Mouse (Mus musculus): Measurements from ENCODE around the gene Cdh12.

Gene Cdh12

GRCm38 (mm10) chr15:20711859-20712258 is 262.8 kb downstream of the Cdh12 start:
- no peak for DNase-seq

- no peak for DNase-seq
Observed at GRCm38 (mm10) chr15:20772289-20772688, 323.2 kb downstream of the Cdh12 start.

GRCm38 (mm10) chr15:20773423-20773822 is 324.4 kb downstream of the Cdh12 start:
- DNase-seq, result no peak

DNA sequence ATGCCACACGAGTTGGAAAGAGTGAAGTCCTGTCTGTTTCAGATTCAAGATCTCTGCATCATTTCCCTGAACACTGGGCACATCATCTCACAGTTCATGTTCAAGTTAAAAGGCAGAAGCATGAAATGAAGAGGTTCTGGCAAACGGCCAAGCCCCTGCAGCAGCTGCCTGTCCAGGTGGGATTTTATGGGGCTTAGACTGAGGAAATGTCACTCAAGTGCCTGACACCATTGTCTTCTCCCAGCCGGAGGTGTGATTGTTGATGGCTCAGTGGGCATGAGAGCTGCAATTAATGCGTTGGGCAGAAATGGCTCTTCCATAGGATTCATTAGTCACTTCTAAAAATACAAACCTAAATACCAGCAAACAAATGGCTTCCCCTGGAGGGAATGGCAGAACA is 347.9 kb downstream of the Cdh12 start:
- no peak for DNase-seq

- no peak for DNase-seq
Observed at GRCm38 (mm10) chr15:20798541-20798940, 349.5 kb downstream of the Cdh12 start.

DNA sequence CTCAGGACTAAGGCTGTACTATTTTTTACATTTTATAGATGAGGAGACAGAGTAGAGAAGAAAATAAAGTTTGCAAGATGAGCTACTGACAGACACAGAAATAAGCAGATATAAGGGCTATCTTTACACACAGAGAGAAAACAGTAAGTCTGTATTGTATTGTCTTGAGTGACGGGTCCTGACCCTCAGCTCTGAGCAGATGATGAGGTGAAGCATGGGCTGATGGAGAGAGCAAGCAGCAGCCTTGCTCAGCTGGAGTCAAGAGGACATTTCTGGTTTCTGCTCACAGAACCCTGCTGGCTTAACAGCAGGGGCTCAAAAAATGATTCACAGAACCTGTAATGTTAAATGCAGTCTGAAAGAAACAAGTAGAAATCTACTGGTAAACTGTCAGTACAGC is 386.8 kb downstream of the Cdh12 start:
- DNase-seq, result no peak

- DNase-seq, result no peak
Observed at GRCm38 (mm10) chr15:20836991-20837390, 387.9 kb downstream of the Cdh12 start.

GRCm38 (mm10) chr15:20841479-20841878 is 392.4 kb downstream of the Cdh12 start:
- DNase-seq, result no peak

DNA sequence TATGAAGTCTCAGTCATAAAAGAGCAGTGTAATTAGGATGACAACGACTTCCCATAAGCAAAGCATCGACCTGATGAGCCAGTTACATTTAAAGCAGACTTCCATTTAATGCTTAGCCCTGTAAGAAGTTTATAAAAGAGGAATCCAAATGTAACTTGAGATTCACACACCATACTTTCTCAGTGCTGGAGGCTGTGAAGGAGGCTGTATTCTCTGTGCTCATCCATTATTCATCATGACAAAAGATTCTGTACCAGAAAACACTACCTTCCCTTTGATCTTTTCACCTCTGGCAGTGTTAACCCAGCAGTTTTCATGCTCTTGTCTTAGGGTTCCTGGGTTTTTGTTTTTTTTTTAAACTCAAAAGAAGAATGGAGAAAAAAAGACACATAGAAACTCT is 414.0 kb downstream of the Cdh12 start:
- DNase-seq, result no peak

GRCm38 (mm10) chr15:20872518-20872917 is 423.5 kb downstream of the Cdh12 start:
- no peak for DNase-seq

GRCm38 (mm10) chr15:20876993-20877392 is 427.9 kb downstream of the Cdh12 start:
- DNase-seq, result no peak

- no peak for DNase-seq
Observed at GRCm38 (mm10) chr15:20893471-20893870, 444.4 kb downstream of the Cdh12 start.

DNA sequence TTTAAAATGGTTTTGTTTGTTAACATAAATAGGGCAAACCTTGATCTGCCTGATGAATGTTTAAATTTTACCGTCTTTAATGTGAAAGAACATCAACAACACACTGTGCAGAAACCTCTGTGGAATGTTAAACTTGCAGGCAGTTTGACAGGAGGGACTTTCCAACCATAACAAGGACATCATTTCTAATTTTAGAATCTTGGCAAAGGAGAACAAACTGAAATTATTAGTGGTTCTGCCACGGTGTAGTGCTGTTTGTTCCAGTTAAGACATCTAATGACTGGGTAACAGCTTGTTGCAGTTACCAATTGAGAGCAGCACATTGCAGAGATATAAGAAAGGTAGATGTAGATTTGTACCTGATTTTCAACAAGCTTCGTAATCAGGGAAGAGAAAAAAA is 453.5 kb downstream of the Cdh12 start:
- no peak for DNase-seq

DNA sequence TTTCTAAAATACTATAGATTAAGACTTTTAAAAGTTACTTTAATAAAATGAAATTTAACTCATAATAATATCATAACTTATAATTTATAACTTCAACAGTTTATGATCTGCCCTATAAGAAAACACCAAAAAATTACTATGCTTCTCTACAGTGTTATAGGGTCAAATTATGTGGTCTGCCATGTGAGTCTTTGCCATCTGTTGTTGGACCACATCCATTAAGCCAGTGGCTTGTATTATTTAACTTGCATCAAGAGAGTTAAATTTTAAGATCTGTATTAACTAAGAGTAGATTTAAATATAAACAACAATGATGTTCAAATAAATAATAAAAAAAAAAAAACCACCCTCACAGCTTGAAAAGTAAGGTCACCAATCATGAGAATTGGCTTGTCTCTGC is 479.2 kb downstream of the Cdh12 start:
- DNase-seq, result no peak

DNA sequence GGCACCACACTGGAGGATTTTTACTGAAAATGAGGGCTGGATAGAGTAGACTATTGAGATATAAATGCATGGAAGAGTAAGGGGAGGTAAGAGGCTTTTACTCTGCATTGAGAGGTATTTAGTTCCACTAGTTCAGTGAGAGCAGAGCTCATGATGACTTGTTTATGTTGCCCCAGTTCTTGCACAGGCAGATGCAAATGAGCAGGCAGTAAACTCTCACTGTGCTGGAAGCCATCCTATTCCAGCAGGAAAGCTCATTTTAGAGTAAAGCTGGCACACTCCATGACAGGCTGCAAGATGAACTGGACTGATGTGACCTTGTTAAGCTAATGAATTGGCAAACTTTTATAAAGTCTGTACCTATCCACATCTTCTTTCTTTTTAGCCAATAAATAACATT is 494.9 kb downstream of the Cdh12 start:
- DNase-seq, result no peak

- DNase-seq, result no peak
Observed at GRCm38 (mm10) chr15:20967463-20967862, 518.4 kb downstream of the Cdh12 start.

GRCm38 (mm10) chr15:20971041-20971440 is 522.0 kb downstream of the Cdh12 start:
- DNase-seq, result no peak

DNA sequence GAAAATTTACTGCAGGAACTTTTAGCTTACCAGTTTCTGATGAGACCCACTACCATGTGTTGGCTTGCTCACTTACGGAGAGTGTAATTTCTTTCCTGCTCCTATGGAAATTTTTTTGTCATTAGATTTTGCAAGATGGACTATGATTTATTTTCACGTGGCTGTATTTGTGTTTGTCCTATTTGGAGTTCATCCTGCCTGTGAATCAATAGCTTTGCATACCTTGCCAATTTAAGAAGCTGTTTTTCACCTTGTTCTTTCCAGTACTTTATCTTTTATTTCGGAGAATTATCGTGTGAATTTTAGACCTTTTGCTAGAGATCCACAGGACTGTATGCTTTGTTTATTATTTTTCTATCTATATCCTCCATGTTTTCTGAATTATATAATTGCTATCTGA is 551.5 kb downstream of the Cdh12 start:
- DNase-seq, result no peak

GRCm38 (mm10) chr15:21007931-21008330 is 558.9 kb downstream of the Cdh12 start:
- no peak for DNase-seq

DNA sequence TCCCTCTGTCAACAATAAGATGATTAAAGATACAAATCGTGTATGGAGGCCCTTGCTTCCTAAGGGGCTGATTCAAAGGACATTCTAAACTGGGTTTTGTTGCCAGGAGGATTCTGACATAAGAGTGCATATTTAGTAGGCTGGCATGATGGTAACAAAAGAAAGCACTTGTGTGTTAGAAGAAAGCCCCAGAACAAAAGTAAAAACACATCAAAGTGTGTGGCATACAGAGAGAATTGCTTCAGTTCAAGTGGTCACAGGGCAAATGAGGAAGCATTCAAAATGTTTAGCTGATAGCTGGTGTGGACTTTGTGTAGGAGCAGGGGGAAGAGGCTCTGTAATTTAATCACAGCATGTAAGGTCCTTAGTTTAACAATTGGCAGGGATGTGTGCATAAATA is 559.4 kb downstream of the Cdh12 start:
- no peak for DNase-seq

DNA sequence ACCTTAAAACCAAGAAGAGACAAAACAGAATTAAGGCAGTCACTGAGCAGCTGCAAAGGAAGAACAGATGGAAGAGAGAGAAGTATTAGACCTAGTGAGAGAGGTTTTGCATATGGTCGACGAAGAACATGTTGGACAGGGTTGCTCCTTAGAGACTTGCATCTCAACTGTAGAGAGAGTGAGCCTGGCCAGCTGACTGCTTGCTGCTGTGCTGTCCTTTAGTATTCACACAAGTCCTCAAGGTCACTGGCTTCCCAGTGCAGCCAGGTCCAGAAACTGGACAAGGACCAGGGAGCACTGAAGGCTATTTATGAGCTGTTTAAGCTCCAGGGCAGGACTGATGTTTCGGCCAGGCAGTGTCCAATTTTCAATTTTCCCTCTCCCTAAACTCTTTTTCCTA is 559.9 kb downstream of the Cdh12 start:
- DNase-seq, result no peak

- no peak for DNase-seq
Observed at GRCm38 (mm10) chr15:21063683-21064082, 614.6 kb downstream of the Cdh12 start.

DNA sequence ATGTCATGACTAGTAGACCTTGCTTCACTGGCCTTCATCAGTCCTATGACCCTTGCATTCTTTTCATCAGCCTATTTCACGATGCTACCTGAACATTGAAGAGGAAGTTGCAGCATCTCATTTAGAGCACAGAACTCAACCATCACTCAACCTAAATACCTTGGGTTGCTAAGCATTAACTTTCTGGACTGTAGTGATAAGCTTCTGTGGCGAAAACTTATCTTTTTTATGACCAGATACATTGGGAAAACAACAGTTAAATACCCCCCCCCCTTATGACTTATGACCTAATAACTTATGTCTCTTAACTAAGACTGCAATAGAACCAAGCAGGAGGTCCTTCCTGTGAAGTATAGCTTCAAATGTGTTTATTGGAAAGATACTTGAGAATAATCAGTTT is 620.2 kb downstream of the Cdh12 start:
- no peak for DNase-seq

GRCm38 (mm10) chr15:21092824-21093223 is 643.8 kb downstream of the Cdh12 start:
- DNase-seq, result no peak

DNA sequence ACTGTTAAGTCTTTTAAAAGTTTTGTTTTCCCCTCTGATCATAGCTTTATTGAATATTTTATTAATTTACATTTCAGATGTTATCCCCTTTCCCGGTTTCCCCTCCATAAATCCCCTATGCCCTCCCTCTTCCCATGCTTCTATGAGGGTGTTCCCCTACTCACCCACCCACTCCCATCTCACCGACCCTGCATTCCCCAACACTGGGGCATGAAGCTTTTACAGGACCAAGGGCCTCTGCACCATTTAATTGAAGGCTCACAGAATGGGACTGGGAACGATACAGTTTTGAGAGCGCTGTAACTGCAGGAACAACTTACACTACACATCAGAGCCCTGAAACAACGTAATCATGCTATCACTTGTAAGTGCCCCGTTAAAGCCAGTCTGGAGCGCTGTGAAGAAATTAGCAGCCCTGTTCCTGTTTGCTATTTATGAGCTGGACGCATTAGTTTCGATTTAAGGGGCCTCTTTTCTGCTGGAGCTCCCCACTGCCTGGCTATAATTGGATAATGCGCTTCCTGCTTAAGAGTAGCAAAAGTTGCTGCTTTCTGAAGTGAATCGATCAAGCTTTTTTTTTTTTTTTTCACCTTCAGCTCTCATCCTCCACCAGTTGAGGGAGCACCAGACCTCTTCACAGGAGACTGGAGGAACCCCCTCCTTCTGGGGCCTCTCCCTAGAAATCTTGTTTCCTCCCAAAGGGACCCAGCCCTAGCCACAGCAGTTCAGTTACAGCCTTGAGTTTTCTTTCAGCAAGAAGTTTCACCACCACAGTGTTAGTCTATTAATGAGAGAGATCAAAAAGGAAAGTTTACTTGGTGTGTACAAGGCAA is 660.2 kb downstream of the Cdh12 start:
- DNase-seq, result no peak
